Mouse (Mus musculus) G1E (cell line): ENCODE measurements around the gene Hoxa3. TPM values are rescaled to one million over a fixed set of nuclear protein-coding genes. Genes with fewer than 3 reads are reported as not detected.

Source experiments
- ATAC-seq: 2 replicates; pipeline ENCODE4 v1.8.0; 2016; ENCODE audit warnings: mild to moderate bottlenecking; ENCODE audit not compliant: insufficient number of reproducible peaks, poor library complexity, low FRiP score, severe bottlenecking; ENCODE audit errors: extremely low read depth
- DNase-seq: peaks from one replicate; pipeline ENCODE4 v3.0.0; 2012; ENCODE audit warnings: low spot score
- H3K27me3 ChIP-seq: 2 replicates; pipeline ENCODE4 v1.6.1; 2012; ENCODE audit warnings: mild to moderate bottlenecking, low read length, inconsistent platforms; ENCODE audit not compliant: insufficient read depth
- H3K36me3 ChIP-seq: replicated peaks from 2 replicates; pipeline ENCODE3; 2012; ENCODE audit warnings: mild to moderate bottlenecking, inconsistent platforms
- H3K4me1 ChIP-seq: 2 replicates; pipeline ENCODE4 v1.6.1; 2012; ENCODE audit warnings: low read depth, low read length, inconsistent platforms, mixed read lengths; ENCODE audit not compliant: insufficient read depth
- H3K4me3 ChIP-seq: 2 replicates; pipeline ENCODE4 v1.5.1; 2012; ENCODE audit warnings: low read depth, mild to moderate bottlenecking, inconsistent platforms, low read length, moderate library complexity, mixed read lengths
- H3K9me3 ChIP-seq: replicated peaks from 2 replicates; pipeline ENCODE4 v1.6.1; 2012; ENCODE audit warnings: inconsistent platforms
- CTCF ChIP-seq: IDR thresholded peaks from 2 replicates; pipeline ENCODE4 v1.5.1; 2012; ENCODE audit warnings: low read depth, low read length, inconsistent platforms, mixed read lengths
- GATA1 ChIP-seq: IDR thresholded peaks from 2 replicates; pipeline ENCODE4 v1.6.1; 2012; ENCODE audit warnings: borderline replicate concordance, low read length, inconsistent platforms, mixed read lengths
- GATA2 ChIP-seq: IDR thresholded peaks from 2 replicates; pipeline ENCODE4 v1.6.1; 2012; ENCODE audit warnings: low read depth, low read length, inconsistent platforms, borderline replicate concordance
- POLR2AphosphoS5 ChIP-seq: IDR thresholded peaks from 2 replicates; pipeline ENCODE4 v1.6.1; 2012; ENCODE audit warnings: low read depth, low read length, inconsistent platforms; ENCODE audit not compliant: insufficient replicate concordance
- TAL1 ChIP-seq: conservative IDR thresholded peaks from 2 replicates; pipeline ENCODE4 v1.6.1; 2012; ENCODE audit warnings: low read depth, low read length, inconsistent platforms, mixed read lengths
- polyA plus RNA-seq: library from polyadenylated mRNA; stranded (reverse); fragments of >175 nt; gene quantifications from 2 replicates; pipeline ENCODE4 v1.2.3, GENCODE M21; 2012
- total RNA-seq, 2 experiments: library from RNA; stranded (forward) in 1 of 2; stranded (reverse) in 1 of 2; fragments of 200-1000 nt in 1 of 2; fragments of >200 nt in 1 of 2; fragmentation: Nextera tagmentation in 1 of 2; gene quantifications; 2 replicates each; pipeline ENCODE4 v1.2.3; 2014 to 2017

Gene Hoxa3
- total and polyA plus RNA-seq, 3 experiments, result 0.16 TPM; not detected in 2

DNA sequence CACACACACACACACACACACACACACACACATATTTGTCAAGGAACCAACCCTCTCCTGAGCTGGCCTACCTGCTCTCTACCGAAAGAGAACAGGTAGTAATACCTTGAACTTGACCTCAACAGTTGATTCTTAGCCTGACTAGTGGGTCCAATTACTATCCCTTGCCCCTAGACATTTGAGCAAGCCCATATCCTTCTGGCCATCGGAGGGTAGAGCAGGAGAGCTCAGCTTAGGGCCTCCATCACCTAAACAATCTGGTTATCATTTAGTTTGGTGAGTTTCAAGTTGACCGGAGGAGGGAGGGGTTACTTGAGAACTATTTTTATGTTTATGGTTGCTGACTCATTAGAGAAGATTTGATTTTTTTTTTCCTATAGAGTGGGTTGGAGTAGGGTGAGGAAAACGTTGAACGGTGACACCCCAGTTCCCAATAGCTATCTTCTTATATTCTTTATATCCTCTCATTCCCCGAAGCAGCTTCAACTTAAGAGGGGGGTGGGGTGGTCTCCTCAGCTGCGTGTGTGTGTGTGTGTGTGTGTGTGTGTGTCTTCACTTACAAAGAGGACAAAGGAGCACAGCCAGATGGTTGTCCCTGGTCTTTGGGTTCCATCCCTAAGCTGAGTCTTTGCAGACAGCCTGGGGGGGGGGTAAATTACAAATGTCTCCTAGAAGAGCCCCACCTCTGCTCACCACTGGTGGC is 38.2 kb upstream of the Hoxa3 start:
- Histone ChIP-seq H3K4me3 (no peak overlapping the region), H3K27me3 (peaks cover 44% of the 10 kb centered on the region), H3K36me3 (no peaks in the 10 kb centered on the region), H3K4me1 (no peaks in the 10 kb centered on the region), H3K9me3 (no peaks in the 10 kb centered on the region)
- no peak for TF ChIP-seq GATA2
- no peak for TF ChIP-seq POLR2AphosphoS5
- TF ChIP-seq TAL1, result no peak
- TF ChIP-seq GATA1, result no peak
- no peak for TF ChIP-seq CTCF
- DNase-seq, result no peak
- ATAC-seq, result no peak

DNA sequence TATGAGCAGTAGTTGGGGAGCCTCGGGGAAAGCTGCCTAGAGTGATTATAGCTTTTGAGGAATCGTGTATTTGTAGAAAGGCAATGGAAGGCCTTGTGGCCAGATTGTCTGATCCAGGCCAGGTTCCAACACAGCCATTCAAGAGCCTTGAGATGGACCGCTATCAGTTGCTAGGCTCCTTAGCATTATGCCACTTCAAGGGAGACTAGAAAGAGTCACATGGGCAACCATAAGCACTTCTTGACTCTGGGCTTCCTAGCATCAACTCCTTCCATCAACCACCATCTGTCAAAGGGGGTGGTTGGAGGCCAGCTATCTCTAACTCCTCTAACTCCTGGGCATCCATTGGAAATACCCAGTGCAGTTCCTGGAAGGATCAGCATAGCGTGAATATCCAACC is 36.7 kb upstream of the Hoxa3 start:
- no peak for TF ChIP-seq GATA1
- no peak for TF ChIP-seq TAL1
- Histone ChIP-seq H3K36me3 (no peaks in the 10 kb centered on the region), H3K9me3 (no peaks in the 10 kb centered on the region), H3K27me3 (peaks cover 52% of the 10 kb centered on the region), H3K4me1 (no peaks in the 10 kb centered on the region), H3K4me3 (no peak overlapping the region)
- ATAC-seq (no peak), DNase-seq (no peak)

DNA sequence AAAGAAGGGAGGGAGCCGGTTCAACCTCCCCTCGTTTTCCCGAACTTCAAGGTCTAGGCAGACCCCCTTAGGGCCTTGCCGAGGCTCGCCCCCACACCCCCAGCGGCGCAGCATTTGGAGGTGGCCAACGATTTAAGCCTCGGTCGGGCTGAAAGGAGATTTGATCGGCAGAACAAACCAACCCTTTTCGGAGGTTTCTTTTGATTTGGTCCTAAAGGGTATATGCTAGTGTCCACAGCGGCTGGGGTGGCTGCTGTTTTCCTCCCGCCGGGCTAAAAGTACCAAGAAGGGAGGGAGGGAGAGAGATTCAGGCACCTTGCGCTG is 36.2 kb upstream of the Hoxa3 start:
- TF ChIP-seq GATA1 (no peak), TAL1 (no peak), GATA2 (no peak), POLR2AphosphoS5 (no peak), CTCF (no peak)
- Histone ChIP-seq H3K4me3 (no peak overlapping the region), H3K27me3 (peaks cover 52% of the 10 kb centered on the region), H3K36me3 (no peaks in the 10 kb centered on the region), H3K9me3 (no peaks in the 10 kb centered on the region), H3K4me1 (no peaks in the 10 kb centered on the region)
- ATAC-seq (no peak), DNase-seq (no peak)

DNA sequence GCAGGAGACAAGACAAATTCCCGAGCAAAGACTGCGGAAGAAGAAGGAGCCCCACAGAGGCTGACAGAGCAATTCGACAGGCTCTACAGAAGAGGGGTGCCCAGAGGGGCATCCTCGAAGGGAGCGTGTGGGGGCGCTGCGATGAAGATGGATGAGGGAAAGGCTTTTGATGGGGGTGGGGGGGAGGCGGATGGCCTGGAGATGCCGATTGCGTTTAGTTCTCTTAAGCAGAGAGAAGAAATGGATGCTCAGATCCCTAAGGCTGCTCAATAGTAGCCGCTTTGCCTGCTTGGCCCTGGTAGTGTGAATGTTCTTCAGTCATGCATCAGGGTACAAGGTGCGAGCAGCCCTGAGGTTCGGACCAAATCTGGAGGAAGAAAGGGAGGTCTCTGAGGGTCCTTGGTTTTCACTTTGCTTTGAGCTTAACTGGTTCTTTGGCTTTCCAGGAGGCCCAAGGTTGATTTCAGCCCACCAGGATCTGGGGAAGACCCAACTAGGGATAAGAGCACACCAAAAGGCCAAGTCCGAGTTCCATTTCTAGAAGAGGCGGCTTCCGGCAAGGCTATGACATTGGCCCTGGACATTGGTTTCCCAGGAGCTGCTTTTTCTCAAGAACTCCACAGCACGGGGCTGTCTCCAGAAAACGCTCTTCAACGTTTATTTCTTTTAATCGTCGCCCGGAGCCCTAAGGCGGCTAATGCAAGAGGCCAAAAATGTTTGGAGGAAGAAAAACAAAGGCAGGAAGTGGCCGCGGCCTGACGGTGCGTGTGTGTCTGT is 35.7 kb upstream of the Hoxa3 start:
- Histone ChIP-seq H3K4me1 (no peaks in the 10 kb centered on the region), H3K36me3 (no peaks in the 10 kb centered on the region), H3K27me3 (peaks cover 54% of the 10 kb centered on the region), H3K4me3 (no peak overlapping the region), H3K9me3 (no peaks in the 10 kb centered on the region)
- no peak for ATAC-seq
- DNase-seq, result no peak
- TF ChIP-seq GATA2, result no peak
- TF ChIP-seq POLR2AphosphoS5, result no peak
- no peak for TF ChIP-seq CTCF
- no peak for TF ChIP-seq TAL1
- TF ChIP-seq GATA1, result no peak

DNA sequence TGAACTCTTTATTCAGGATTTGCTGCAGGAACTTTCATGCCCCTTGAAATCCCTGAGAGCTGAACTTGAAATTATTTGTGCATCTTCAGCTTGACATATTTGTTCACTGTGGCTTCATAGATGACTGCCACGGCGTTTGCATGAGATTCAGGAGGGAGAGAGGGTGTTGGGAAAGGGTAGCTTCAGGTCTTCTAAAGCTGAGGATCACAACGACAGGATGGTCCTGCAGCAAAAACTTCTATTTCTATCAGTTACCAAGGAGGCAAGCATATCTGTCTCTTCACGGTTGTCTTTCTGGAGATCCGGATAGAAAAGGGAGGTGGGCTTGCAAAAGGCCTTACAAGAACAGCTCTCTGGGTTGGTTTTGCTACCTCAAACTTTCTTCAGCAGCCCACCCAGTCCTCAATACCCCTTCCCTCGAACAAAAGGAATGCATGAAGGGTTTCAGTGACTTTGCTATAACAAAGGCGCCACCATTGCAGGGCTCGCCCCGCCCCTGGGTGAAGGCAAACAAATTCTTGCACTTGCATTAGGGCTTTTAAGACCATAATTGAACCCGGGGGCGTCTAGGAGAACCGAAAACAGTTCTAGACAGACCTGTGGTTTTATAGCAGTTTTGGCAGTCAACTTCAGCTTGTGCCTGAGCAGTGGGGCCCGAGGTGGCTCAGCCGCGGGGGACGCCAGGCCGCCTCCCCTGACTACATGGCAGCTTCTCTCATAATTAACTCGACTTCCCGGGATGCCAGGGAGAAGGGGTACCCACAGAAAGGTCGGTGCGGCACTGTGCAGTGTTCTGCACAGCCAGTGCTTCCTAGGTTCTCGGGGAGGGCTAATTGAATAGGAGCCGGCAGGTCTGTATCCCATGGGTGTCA is 34.9 kb upstream of the Hoxa3 start:
- Histone ChIP-seq H3K9me3 (no peaks in the 10 kb centered on the region), H3K36me3 (no peaks in the 10 kb centered on the region), H3K4me1 (no peaks in the 10 kb centered on the region), H3K4me3 (no peak overlapping the region), H3K27me3 (peaks cover 51% of the 10 kb centered on the region)
- ATAC-seq (no peak), DNase-seq (no peak)
- no peak for TF ChIP-seq GATA2
- no peak for TF ChIP-seq GATA1
- no peak for TF ChIP-seq CTCF
- TF ChIP-seq TAL1, result no peak
- TF ChIP-seq POLR2AphosphoS5, result no peak

DNA sequence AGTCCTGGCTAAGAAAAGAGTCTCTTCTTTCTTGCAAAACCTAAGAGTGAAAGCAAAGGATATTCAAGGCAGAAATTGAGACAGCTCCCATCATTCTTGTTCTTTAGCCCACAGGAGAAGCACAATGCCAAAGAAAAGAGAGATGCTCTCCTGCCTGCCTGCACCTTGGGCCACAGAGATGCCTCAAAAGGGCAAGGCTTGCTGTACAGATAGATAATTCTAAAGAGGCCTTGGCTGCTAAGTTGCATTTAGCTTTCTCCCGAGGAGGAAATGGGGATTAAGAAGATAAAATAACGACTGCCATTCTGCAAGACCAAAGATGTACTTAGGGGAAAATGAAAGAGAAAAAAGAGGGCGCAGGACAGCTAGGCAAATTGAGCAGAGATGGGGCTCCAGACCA is 33.8 kb upstream of the Hoxa3 start:
- Histone ChIP-seq H3K4me3 (no peak overlapping the region), H3K36me3 (no peaks in the 10 kb centered on the region), H3K9me3 (no peaks in the 10 kb centered on the region), H3K27me3 (peaks cover 45% of the 10 kb centered on the region), H3K4me1 (no peaks in the 10 kb centered on the region)
- DNase-seq (no peak), ATAC-seq (no peak)
- TF ChIP-seq TAL1 (no peak), POLR2AphosphoS5 (no peak), CTCF (no peak), GATA2 (no peak), GATA1 (no peak)
